Mouse (Mus musculus) macrophage (primary cell): ENCODE data around the gene Slc44a4. TPM values are rescaled to one million over a fixed set of nuclear protein-coding genes. Genes with fewer than 3 reads are reported as not detected.
"Not testable (repeated sequence)": the region's sequence is repeated elsewhere in the genome, so short reads cannot be mapped to it uniquely, and the experiment has no call there.

ENCODE experiments used
- H3K27ac ChIP-seq: fragments of 350-480 bp; formaldehyde crosslinking; 2 replicates; pipeline ENCODE4 v1.9.0; 2021
- H3K36me3 ChIP-seq: fragments of 350-480 bp; formaldehyde crosslinking; 2 replicates; pipeline ENCODE4 v1.9.0; 2021; ENCODE audit errors: inconsistent target
- H3K4me3 ChIP-seq: fragments of 350-480 bp; formaldehyde crosslinking; 2 replicates; pipeline ENCODE4 v1.9.0; 2021; ENCODE audit errors: inconsistent target
- H3K79me2 ChIP-seq: fragments of 350-480 bp; formaldehyde crosslinking; 2 replicates; pipeline ENCODE4 v1.9.0; 2021; ENCODE audit errors: inconsistent target
- WGBS: methylation state at CpG from one replicate; pipeline ENCODE4 v1.1.7; 2026; ENCODE audit warnings: inconsistent platforms; ENCODE audit not compliant: missing documents; 5-methylcytosine and 5-hydroxymethylcytosine counted together
- polyA plus RNA-seq: library from polyadenylated mRNA; stranded (reverse); fragments of 250-400 nt; gene quantifications from 3 replicates; pipeline ENCODE4 v1.2.4, GENCODE M21; 2018; ENCODE audit warnings: inconsistent platforms

Slc44a4 gene
- polyA plus RNA-seq, 1 experiment from 2014 or later, result not detected

DNA sequence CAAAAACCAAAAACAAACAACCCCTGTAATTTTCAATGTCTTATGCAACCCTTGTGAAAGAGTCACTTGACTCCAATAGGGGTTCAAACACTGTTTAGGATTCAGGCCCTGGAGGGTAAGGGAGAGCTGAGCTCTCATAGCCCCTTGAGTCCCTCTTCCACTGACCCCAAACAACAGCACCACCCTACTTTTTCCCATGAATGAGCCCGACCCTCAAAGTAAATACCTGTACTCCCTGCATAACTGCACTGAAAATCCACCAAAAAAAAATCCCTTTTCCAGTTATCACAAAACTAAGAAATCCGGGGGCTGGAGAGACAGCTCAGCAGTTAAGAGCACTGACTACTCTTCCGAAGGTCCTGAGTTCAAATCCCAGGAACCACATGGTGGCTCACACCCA lies 41.6 kb downstream of the Slc44a4 start:
- WGBS, result 84% methylated on average over 3 of the region's 3 CpGs
- no peak overlapping the region for H3K4me3 ChIP-seq
- H3K36me3 ChIP-seq, result no peaks in the 10 kb centered on the region
- H3K27ac ChIP-seq, result no peak overlapping the region
- H3K79me2 ChIP-seq, result peaks cover 13% of the 10 kb centered on the region

GRCm38 (mm10) chr17:34956340-34956739 lies 42.1 kb downstream of the Slc44a4 start:
- WGBS, result 45% methylated on average over 1 of the region's 1 CpGs
- Histone ChIP-seq H3K79me2 (peaks cover 10% of the 10 kb centered on the region), H3K36me3 (no peaks in the 10 kb centered on the region), H3K27ac (no peak overlapping the region), H3K4me3 (no peak overlapping the region)

- not testable (repeated sequence) for H3K36me3 ChIP-seq, H3K4me3 ChIP-seq, H3K79me2 ChIP-seq, H3K27ac ChIP-seq
- WGBS, result no CpG with 5 or more reads among the region's 40 CpGs
These were observed 43.0 kb downstream of the Slc44a4 start for GRCm38 (mm10) chr17:34957291-34957690.

DNA sequence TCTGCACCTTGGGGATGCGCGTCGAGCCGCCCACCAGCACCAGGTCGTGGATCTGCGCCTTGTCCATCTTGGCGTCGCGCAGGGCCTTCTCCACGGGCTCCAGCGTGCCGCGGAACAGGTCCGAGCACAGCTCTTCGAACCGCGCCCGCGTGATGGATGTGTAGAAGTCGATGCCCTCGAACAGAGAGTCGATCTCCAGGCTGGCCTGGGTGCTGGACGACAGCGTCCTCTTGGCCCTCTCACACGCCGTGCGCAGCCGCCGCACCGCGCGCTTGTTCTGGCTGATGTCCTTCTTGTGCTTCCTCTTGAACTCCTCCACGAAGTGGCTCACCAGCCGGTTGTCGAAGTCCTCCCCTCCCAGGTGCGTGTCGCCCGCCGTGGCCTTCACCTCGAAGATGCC lies 43.7 kb downstream of the Slc44a4 start:
- not testable (repeated sequence) for H3K36me3 ChIP-seq, H3K79me2 ChIP-seq, H3K27ac ChIP-seq, H3K4me3 ChIP-seq
- WGBS, result 37% methylated on average over 2 of the region's 40 CpGs

- H3K79me2 ChIP-seq, H3K36me3 ChIP-seq, H3K27ac ChIP-seq, H3K4me3 ChIP-seq: not testable (repeated sequence)
- WGBS, result 4% methylated on average over 4 of the region's 47 CpGs
These were observed 44.5 kb downstream of the Slc44a4 start for GRCm38 (mm10) chr17:34958734-34959129.

DNA sequence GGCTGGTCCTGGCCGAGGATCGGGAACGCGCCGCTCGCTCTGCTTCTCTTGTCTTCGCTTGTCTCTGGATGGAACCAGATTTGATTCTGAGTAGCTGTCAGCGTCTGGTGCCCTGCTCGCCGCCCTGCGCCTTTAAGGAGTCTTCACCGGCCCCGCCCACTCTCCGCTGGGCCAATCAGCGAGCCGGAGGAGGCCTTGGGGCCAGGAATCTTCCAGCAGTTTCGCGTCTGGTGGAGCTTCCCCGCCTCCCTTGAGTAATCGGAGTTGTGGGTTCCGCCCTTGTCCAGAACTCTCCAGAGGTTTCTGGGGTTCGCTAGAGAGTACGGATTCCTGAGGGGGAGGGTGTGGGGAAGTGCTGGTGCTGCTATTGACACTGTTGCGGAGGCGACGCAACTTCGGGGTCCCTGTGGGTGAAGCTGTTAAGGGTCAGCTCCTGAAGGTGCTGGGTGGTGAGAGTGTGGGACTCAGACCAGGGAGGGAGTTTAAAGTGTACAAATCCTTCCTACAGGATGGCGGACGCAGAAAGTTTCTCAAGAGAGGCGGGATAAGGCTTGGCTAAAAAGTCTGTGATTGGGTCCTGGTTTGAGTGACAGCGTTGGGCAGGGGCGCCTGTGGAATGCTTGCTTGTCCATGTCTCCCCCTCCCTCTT lies 45.0 kb downstream of the Slc44a4 start, which contains the start of gene Hspa1b:
Hspa1b (minus strand) TSS at position 109 of the 649 bp plus-strand sequence.
- not testable (repeated sequence) for H3K36me3 ChIP-seq, H3K79me2 ChIP-seq
- H3K27ac ChIP-seq, result peak within 1 kb of the TSS; percentile 73
- peak within 1 kb of the TSS; percentile 43 for H3K4me3 ChIP-seq
- 0% methylated on average over 19 of the region's 32 CpGs for WGBS

- WGBS, result 22% methylated on average over 12 of the region's 12 CpGs
- H3K36me3 ChIP-seq, result no peaks in the 10 kb centered on the region
- peak overlapping the region; percentile 43 for H3K4me3 ChIP-seq
- no peaks in the 10 kb centered on the region for H3K79me2 ChIP-seq
- peak overlapping the region; percentile 73 for H3K27ac ChIP-seq
These were observed 45.7 kb downstream of the Slc44a4 start for GRCm38 (mm10) chr17:34959881-34960515.

DNA sequence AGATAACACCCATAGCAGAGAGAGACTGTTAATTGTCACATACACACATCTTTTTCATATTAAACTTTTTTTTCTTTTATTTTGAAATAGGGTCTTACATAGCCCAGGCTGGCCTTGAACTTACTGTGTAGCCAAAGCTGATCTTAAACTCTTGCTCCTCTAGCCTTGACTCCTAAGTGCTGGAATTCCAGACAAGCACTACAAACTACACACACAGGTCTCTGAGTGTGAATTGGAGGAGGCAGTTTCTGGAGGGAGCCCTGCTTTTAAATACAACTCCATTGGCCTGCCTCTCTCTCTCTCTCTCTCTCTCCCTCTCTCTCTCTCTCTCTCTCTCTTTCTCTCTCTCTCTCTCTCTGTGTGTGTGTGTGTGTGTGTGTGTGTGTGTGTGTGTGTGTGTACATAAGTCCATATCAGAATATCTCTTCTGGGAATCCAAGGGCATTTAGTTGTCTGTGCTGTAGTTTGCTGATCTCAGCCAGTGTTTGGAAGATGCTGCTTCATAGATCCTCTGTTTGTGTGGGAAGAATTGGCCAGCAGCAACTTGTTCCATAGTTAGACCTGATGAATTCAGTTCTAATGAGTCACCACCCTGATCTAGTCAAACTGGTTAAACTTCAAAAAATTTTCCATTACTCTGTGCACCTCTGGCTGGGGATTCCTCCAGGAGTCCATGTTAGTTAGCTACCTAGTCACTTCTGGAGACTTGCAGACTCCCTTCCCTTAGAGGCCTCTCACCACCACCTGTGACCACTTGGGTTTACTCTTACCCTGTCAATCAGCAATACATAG lies 46.6 kb downstream of the Slc44a4 start:
- H3K4me3 ChIP-seq, result no peak overlapping the region
- H3K36me3 ChIP-seq, result no peaks in the 10 kb centered on the region
- H3K79me2 ChIP-seq, result no peaks in the 10 kb centered on the region
- no peak overlapping the region for H3K27ac ChIP-seq

- no peaks in the 10 kb centered on the region for H3K79me2 ChIP-seq
- no peak overlapping the region for H3K4me3 ChIP-seq
- no peaks in the 10 kb centered on the region for H3K36me3 ChIP-seq
- no peak overlapping the region for H3K27ac ChIP-seq
- 38% methylated on average over 2 of the region's 3 CpGs for WGBS
These were observed 47.9 kb downstream of the Slc44a4 start for GRCm38 (mm10) chr17:34962125-34962524.

GRCm38 (mm10) chr17:34962841-34963240 lies 48.6 kb downstream of the Slc44a4 start:
- no peak overlapping the region for H3K27ac ChIP-seq
- H3K79me2 ChIP-seq, result no peaks in the 10 kb centered on the region
- no peaks in the 10 kb centered on the region for H3K36me3 ChIP-seq
- WGBS, result 91% methylated on average over 1 of the region's 1 CpGs
- H3K4me3 ChIP-seq, result no peak overlapping the region

DNA sequence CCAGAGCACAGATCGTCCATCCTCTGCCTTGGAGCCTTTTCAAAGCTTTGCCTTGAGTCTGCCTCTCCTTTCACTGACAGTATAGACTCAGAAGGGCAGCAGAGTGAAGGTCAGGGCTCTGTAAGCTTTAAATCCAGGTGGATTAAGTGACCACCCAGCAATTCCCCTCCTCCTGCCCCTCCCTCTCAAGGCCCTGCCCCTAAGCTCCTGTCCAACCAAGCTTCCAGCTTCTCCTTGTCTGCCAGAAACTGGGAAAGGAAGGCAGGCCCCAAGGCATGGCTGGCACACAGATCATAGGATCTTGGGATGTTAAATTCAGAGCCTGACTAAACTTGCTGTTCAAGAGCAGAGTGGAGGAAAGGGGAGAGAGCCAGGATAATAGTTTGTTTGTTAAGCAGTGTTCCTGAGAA lies 50.4 kb downstream of the Slc44a4 start:
- Histone ChIP-seq H3K27ac (no peak overlapping the region), H3K4me3 (no peak overlapping the region), H3K36me3 (no peaks in the 10 kb centered on the region), H3K79me2 (no peaks in the 10 kb centered on the region)
- 33% methylated on average over 1 of the region's 1 CpGs for WGBS

GRCm38 (mm10) chr17:34965627-34966026 lies 51.4 kb downstream of the Slc44a4 start:
- Histone ChIP-seq H3K27ac (no peak overlapping the region), H3K36me3 (no peaks in the 10 kb centered on the region)
- whole genome bisulfite sequencing, result 55% methylated on average over 5 of the region's 5 CpGs

DNA sequence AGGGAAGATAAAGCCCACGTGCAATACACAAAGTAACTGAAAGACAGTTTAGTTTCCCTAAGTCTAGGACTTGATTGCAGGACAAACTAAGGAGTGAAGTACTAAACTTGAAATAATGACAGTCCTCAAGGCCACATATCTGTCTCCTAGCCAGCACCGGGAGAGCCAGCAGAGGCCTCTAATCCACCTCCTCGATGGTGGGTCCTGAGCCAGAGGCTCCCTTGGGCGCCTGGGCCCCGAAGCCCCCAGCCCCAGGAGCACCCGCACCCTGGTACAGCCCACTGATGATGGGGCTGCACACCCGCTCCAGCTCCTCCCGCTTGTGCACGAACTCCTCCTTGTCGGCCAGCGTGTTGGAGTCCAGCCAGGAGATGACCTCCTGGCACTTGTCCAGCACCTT lies 55.6 kb downstream of the Slc44a4 start, which contains the start of gene Gm20481:
Gm20481 (plus strand) TSS at position 91 of the 400 bp plus-strand sequence.
- not testable (repeated sequence) for H3K27ac ChIP-seq, H3K79me2 ChIP-seq, H3K4me3 ChIP-seq, H3K36me3 ChIP-seq
- WGBS, result 84% methylated on average over 5 of the region's 11 CpGs

More at GRCm38 (mm10) chr17:34965627-34966026, 51.4 kb downstream of the Slc44a4 start:
- Histone ChIP-seq H3K4me3 (no peak overlapping the region), H3K79me2 (no peaks in the 10 kb centered on the region)

DNA sequence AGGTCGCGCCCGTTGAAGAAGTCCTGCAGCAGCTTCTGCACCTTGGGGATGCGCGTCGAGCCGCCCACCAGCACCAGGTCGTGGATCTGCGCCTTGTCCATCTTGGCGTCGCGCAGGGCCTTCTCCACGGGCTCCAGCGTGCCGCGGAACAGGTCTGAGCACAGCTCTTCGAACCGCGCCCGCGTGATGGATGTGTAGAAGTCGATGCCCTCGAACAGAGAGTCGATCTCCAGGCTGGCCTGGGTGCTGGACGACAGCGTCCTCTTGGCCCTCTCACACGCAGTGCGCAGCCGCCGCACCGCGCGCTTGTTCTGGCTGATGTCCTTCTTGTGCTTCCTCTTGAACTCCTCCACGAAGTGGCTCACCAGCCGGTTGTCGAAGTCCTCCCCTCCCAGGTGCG lies 56.6 kb downstream of the Slc44a4 start:
- H3K4me3 ChIP-seq, H3K27ac ChIP-seq, H3K79me2 ChIP-seq, H3K36me3 ChIP-seq: not testable (repeated sequence)
- no CpG with 5 or more reads among the region's 37 CpGs for WGBS

DNA sequence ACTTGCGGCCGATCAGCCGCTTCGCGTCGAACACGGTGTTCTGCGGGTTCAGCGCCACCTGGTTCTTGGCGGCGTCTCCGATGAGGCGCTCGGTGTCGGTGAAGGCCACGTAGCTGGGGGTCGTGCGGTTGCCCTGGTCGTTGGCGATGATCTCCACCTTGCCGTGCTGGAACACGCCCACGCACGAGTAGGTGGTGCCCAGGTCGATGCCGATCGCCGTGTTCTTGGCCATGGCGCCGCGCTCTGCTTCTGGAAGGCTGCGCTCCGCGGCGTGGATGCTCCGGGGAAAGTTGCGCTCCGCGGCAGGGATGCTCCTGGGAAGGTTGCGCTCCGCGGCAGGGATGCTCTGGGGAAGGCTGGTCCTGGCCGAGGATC lies 57.4 kb downstream of the Slc44a4 start:
- H3K79me2 ChIP-seq, H3K4me3 ChIP-seq, H3K27ac ChIP-seq, H3K36me3 ChIP-seq: not testable (repeated sequence)
- WGBS, result 2% methylated on average over 7 of the region's 43 CpGs
